Mouse (Mus musculus) ES-E14 (cell line): ENCODE measurements around the gene Rpp14.

ENCODE experiments used
- CHD2 ChIP-seq: IDR thresholded peaks from 2 replicates; pipeline ENCODE4 v1.6.1; 2014; ENCODE audit warnings: mild to moderate bottlenecking, low read depth, low read length, inconsistent platforms
- HCFC1 ChIP-seq: IDR thresholded peaks from 2 replicates; pipeline ENCODE4 v1.6.1; 2012; ENCODE audit warnings: low read length, inconsistent platforms, borderline replicate concordance; ENCODE audit not compliant: insufficient read depth
- ZC3H11A ChIP-seq: IDR thresholded peaks from 2 replicates; pipeline ENCODE4 v1.6.1; 2012; ENCODE audit warnings: low read depth, mild to moderate bottlenecking, inconsistent platforms, low read length, borderline replicate concordance

DNA sequence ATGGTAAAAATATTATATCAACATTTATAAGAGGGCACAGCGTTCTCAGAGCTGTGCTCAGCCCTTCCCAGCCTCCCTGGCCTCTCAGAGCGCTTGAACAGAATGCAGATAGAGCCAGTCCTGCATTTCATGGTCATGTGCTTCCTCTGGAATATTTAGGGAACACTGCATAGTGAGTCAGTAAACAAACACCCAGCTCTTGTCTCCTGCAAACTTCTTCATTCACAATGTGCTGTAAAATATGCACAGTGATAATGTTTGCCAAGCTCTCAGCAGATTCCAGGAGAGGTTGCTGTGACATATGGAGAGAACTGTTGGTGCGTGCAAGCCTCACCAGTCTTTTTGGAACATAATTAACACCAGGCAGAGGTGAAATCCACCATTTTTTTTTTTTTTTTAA is 55.0 kb downstream of the Rpp14 start:
- TF ChIP-seq HCFC1 (no peak), CHD2 (no peak), ZC3H11A (no peak)
